Mouse (Mus musculus): ENCODE results near the gene Krt82.

Krt82 gene

DNA sequence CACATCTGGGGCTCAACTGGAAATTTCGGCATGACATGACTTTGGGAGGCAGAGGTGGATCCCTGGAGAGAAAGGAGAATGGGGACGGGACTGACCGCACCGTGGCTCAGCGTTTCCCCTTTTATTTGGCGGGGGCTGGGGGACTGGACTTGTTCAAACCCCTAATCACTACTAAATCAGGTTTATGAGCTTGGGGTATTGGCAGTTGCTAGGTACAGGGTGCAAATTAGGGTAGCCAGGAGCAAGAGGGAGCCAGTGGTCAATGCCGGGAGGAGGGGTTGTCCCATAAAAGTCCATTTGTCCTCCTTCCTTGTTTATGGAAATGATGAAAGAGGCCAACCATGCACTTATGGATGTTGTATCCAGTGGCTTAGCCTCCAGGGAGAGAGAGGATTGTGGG is at the start of gene Krt82:
Gene Krt82 (minus strand): TSS at position 101 of the 400 bp plus-strand sequence.
- DNase-seq (ENCODE audit: low read depth, low spot score), result no peak

DNA sequence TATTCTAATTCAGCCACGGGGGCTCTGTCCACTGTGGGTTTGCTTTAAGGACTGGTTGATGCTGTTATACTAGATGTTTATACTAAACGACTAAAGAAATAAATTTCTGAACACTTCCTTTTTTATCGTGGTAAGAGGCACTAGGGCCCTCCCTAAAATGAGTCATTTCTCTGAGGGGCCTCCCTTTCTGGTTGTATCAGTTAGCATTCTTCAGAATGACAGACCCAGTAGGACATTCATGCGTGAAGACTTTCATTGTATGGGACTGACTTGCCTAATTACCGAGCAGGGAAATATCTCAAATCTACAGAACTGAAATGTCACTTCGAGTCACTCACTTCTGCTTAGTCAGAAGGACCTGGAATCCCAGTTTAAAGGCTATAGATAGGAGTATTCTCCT is 48.7 kb upstream of the Krt82 start:
- no peak for DNase-seq (ENCODE audit: low read depth, low spot score)

DNA sequence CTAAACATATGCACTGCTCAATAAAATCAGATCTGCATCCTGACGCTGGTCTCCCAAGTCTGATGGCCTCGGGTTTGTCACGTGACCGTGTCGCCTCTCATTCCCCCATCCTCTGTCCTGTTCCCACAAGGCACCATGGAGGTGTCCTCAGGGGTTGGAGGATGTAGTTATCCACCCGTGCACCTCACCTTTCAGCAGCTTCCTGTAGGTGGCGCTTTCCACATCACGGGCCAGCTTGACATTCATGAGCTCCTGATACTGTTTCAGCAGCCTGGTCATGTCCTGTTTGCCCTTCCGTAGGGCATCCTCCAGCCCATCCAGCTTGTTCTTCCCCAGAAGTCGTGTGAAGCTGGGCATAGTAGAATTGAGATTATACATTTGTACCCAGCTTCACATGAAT is 37.7 kb upstream of the Krt82 start:
- no peak for DNase-seq (ENCODE audit: low read depth, low spot score)

DNA sequence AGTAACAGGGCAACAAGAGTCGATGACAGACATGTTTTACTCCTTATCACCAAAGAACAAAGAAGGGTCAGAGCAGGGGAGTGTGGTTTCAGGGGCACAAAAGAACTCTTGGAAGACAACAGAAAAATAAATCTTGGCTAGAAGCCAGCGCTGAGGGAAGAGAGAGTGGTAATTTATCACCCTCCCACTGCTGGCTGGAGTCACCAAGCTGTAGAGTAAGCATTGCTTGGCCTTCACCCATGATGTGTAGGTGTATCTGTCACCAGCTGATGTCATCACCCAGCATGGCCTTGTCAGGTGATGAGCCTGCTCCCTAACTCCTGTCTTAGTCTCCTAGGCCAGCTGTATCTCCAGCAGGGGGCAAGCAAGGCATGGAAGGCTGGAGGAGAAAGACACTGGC is 34.0 kb upstream of the Krt82 start:
- no peak for DNase-seq (ENCODE audit: low read depth, low spot score)

- DNase-seq (ENCODE audit: low read depth, low spot score), result no peak
Measured at GRCm38 (mm10) chr15:101583211-101583965, 32.9 kb upstream of the Krt82 start.

GRCm38 (mm10) chr15:101581701-101582100 is 31.2 kb upstream of the Krt82 start:
- no peak for DNase-seq (ENCODE audit: low read depth, low spot score)

- DNase-seq (ENCODE audit: low read depth, low spot score), result no peak
Measured at GRCm38 (mm10) chr15:101575506-101575905, 25.0 kb upstream of the Krt82 start.

DNA sequence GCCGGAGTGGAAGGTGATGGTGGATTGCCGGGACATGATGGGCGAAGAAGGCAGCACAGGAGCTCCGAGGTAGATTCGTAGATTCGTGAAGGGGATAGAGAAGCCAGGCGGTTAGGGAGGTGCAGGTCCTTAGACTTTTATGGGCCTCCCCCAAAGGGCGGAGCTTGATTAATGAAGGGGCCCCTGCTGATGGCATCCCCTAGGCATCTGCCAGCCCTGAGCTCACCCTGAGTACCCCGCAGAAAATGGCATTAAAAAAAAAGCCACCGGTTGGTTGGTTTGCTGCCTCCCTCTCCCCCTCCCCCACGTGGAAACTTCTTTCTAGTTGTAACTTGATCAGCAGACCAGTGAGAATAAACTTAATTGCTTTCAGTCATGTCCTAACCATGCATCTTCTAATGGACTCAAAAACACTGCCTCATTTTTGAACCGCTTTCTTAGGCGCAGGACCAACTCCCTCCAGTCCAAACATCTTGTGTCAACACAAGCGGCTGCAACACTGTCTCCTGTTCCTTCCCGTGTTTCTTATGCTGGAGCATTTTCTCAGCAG is 23.4 kb upstream of the Krt82 start, which contains the start of gene Krt75:
Gene Krt75 (minus strand): TSS at position 109 of the 550 bp plus-strand sequence.
- DNase-seq (ENCODE audit: low read depth, low spot score), result no peak

DNA sequence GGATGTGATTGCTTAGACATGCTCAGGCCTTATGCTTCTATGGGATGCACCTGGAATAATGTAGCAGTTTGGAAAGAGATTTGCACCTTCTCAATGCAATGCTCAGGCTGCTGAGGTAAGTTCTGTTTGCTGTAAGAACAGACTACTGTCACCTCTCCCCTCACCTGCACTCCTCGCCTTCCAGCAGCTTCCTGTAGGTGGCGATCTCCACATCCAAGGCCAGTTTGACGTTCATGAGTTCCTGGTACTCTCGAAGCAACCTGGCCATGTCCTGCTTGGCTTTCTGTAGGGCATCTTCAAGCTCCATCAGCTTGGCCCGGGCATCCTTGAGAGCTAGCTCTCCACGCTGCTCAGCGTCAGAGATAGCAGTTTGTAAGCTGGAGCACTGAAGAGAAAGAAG is 17.3 kb upstream of the Krt82 start:
- DNase-seq (ENCODE audit: low read depth, low spot score), result no peak

GRCm38 (mm10) chr15:101562850-101563249 is 12.4 kb upstream of the Krt82 start, which contains the start of gene Krt90:
Krt90 (minus strand) TSS chr15:101562950.
- DNase-seq (ENCODE audit: low read depth, low spot score), result no peak

GRCm38 (mm10) chr15:101558034-101558646 is 7.7 kb upstream of the Krt82 start:
- DNase-seq (ENCODE audit: low read depth, low spot score), result no peak

- DNase-seq (ENCODE audit: low read depth, low spot score), result no peak
Measured at GRCm38 (mm10) chr15:101553169-101553568, 2.7 kb upstream of the Krt82 start.

DNA sequence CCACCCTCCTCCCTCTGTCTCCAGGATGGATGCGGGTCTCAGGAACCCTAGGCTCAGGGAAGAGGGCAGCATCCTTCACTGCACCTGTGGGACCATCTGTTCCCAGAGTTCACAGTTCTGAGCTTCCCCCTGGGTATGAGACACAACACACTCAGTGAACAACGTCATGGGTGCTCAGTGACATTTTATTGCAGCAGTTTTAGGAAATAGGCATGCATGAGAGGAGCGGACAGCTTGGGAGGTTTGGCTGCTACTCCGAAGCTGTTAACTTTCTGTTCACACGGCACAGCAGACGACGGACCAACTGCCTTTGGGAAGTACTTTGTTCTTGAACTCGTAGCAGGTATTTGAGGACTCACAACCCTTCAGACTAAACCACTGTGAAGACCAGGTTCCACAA is 1.7 kb upstream of the Krt82 start:
- DNase-seq (ENCODE audit: low read depth, low spot score), result no peak

- no peak for DNase-seq (ENCODE audit: low read depth, low spot score)
Measured at GRCm38 (mm10) chr15:101544478-101544877, 6.0 kb downstream of the Krt82 start.

DNA sequence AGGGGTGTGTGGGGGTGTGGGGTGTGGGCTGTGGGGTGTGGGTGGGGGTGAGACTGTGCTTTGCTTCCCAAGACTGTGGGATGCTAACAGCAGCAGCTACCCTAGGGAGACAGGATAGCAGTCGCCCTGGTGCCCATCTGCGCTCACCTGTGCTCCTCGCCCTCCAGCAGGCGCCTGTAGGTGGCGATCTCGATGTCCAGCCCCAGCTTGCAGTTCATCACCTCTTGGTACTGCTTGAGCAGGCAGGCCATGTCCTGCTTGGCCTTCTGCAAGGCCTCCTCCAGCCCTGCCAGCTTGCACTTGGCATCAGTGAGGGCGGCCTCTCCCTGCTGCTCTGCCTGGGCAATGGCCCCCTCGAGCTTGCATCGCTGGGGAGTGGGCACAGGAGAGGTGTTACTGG is 7.9 kb downstream of the Krt82 start:
- DNase-seq (ENCODE audit: low read depth, low spot score), result no peak

DNA sequence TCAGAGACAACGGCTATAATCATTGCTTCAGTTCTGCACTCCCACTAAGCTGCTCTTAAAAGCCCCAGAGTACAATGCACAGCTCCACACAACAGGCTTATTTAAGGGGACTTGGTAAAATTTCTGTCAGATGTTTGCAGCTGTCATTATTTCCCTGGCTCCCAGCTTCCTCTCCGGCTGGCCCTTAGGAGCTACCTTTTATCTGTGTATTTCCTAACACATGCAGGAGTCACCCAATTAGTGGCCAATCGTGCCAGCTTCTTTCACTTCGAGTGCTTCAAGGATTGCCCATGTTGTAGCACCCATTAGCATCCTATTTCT is 11.9 kb downstream of the Krt82 start:
- no peak for DNase-seq (ENCODE audit: low read depth, low spot score)

GRCm38 (mm10) chr15:101537864-101538579 is 12.4 kb downstream of the Krt82 start:
- DNase-seq (ENCODE audit: low read depth, low spot score), result no peak

DNA sequence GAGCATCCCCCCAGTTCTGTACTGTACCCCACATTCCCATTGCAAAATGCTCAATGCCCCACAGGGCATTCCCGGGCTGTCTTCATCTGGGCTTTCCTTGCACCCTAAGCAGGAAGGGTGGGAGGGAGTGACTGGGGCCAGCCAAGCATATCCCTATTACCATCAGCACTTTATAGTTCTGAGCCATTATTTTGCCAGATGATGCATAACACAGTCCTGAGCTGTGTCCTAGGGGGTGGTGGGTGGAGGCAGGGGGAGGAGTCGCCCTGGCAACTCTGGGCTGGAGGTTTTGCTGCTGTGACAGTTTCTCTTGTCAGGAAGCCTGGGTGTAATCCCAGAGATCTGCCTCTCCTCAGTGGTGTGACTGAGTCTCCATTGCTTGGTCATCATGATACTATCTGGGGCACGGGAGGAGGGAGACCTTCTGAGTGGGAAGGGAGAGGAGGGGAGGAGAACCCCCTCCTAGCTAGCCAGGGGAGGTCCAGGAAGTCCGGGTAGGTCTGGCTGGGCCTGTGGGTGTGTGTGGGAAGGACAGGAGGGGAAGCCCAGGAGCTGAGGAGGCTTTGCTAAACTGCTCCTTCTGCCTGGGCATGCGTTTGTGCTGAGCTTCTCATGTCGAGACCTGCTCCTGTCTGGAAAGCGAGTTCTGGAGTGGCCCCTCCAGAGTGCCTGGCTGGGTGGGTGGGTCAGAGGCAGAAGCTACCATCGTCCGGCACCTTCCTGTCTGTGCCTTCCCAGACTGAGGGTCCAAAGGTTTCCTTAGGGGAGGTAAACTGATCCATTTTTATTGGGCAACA is 14.2 kb downstream of the Krt82 start:
- no peak for DNase-seq (ENCODE audit: low read depth, low spot score)

DNA sequence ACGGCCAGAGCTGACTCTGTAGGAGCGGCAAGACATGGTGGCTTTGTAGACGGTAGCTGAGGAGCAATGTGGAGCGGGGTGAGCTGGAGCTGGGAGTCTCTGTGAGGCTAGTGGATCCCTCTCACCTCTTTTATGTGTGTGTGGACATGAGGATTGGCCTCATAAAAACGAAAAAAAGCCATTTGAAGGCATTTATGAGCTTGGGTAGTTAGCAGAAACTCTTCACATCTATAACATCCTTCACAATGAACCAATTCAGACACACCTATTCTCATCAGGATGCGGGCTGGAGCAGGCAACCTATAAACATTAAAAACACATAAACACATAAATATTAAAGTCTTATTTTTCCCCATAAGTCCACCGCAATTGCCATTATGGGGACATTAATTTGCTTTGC is 17.7 kb downstream of the Krt82 start, which contains the start of gene Krt84:
Gene Krt84 (minus strand): TSS at position 101 of the 400 bp plus-strand sequence.
- no peak for DNase-seq (ENCODE audit: low read depth, low spot score)

DNA sequence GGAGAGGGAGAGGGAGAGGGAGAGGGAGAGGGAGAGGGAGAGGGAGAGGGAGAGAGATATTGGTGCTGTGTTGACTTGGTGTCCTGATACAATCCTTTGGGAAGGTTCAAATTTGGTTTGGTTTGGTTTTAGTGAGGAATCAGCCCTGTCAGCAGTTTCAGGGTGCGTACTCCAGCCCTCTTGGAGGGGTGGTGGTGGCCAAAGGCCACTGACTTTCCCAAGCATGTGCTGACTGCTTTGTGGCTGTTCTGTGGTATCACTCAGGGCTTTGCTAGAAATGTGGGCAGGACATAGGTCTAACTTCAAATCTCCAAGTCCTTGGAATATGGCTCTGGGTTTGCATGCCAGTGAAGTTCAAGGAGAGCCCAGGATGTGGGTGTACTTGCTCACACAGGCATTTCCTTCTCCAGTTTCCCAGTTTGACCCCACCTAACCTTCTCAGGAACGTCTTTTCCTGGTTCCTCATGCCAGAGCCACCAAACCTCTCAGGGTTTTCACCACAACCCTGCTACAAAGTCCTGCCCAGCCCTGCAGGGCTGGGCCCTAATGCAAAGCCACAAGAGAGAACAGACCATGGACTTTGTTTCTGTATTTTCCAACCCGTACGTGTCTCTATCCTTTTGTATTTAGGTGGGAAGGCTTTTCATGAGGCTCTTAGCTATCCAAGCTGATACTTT is 27.8 kb downstream of the Krt82 start:
- no peak for DNase-seq (ENCODE audit: low read depth, low spot score)

GRCm38 (mm10) chr15:101519792-101520191 is 30.7 kb downstream of the Krt82 start:
- peak; percentile 56 for DNase-seq (ENCODE audit: low read depth, low spot score)
